Mouse (Mus musculus) CD4-positive helper T cell, adult 2 months (primary cell): Measurements from ENCODE around the gene Gga1.

Source experiments
- DNase-seq: peaks from one replicate; pipeline ENCODE4 v3.0.0-alpha.2; 2012; ENCODE audit warnings: low read depth, missing footprints, low spot score

Gene Gga1

GRCm38 (mm10) chr15:78936403-78936802 lies 59.4 kb downstream of the Gga1 start:
- no peak for DNase-seq

- DNase-seq: no peak
Observed at GRCm38 (mm10) chr15:78937311-78937710, 60.3 kb downstream of the Gga1 start.

GRCm38 (mm10) chr15:78937963-78938362 lies 61.0 kb downstream of the Gga1 start:
- DNase-seq: no peak

GRCm38 (mm10) chr15:78940325-78940724 lies 63.3 kb downstream of the Gga1 start:
- DNase-seq: no peak

- peak; percentile 51 for DNase-seq
Observed at GRCm38 (mm10) chr15:78942663-78943062, 65.7 kb downstream of the Gga1 start.
